Mouse (Mus musculus) lung, postnatal 0 days (tissue): ENCODE measurements around the gene Plekhg4. TPM values are rescaled to one million over a fixed set of nuclear protein-coding genes. Genes with fewer than 3 reads are reported as not detected.

Source experiments
- ATAC-seq: fragments of 200-750 bp; cut with Nextera tagmentation; 2 replicates; pipeline ENCODE4 v1.8.0; 2017; ENCODE audit warnings: moderate library complexity
- DNase-seq: peaks from one replicate; pipeline ENCODE4 v3.0.0-alpha.2; 2016; ENCODE audit warnings: low spot score
- H3K27ac ChIP-seq: fragments of 300-500 bp; sonication (generic); 2 replicates; pipeline ENCODE4 v1.5.1; 2014; ENCODE audit warnings: antibody characterized with exemption, mild to moderate bottlenecking, low read length, mixed read lengths
- H3K27me3 ChIP-seq: fragments of 300-500 bp; sonication (generic); replicated peaks from 2 replicates; pipeline ENCODE4 v1.6.1; 2014; ENCODE audit warnings: low read length, mixed read lengths; ENCODE audit not compliant: insufficient read depth
- H3K36me3 ChIP-seq: fragments of 300-500 bp; sonication (generic); 2 replicates; pipeline ENCODE4 v1.6.1; 2014; ENCODE audit warnings: low read length, mixed read lengths; ENCODE audit not compliant: insufficient read depth
- H3K4me1 ChIP-seq: fragments of 300-500 bp; sonication (generic); 2 replicates; pipeline ENCODE4 v1.6.1; 2014; ENCODE audit warnings: antibody characterized with exemption, low read depth, low read length, mixed read lengths; ENCODE audit not compliant: insufficient read depth
- H3K4me2 ChIP-seq: fragments of 300-500 bp; sonication (generic); replicated peaks from 2 replicates; pipeline ENCODE4 v1.6.1; 2014; ENCODE audit warnings: low read depth, mild to moderate bottlenecking, low read length, moderate library complexity, mixed read lengths
- H3K4me3 ChIP-seq: fragments of 300-500 bp; sonication (generic); 2 replicates; pipeline ENCODE4 v1.5.1; 2014; ENCODE audit warnings: low read depth, low read length
- H3K9ac ChIP-seq: fragments of 300-500 bp; sonication (generic); replicated peaks from 2 replicates; pipeline ENCODE4 v1.6.1; 2014; ENCODE audit warnings: low read depth, mild to moderate bottlenecking
- H3K9me3 ChIP-seq: fragments of 300-500 bp; sonication (generic); 2 replicates; pipeline ENCODE4 v1.6.1; 2016; ENCODE audit warnings: low read length, mixed read lengths
- CTCF ChIP-seq: IDR thresholded peaks from 2 replicates; pipeline ENCODE4 v1.5.1; 2016; ENCODE audit warnings: antibody characterized with exemption, mild to moderate bottlenecking
- EP300 ChIP-seq: IDR thresholded peaks from 2 replicates; pipeline ENCODE4 v1.6.1; 2016; ENCODE audit warnings: antibody characterized with exemption, mild to moderate bottlenecking, control low read depth
- WGBS: fragments of 180-500 bp; shearing (Covaris S2); extraction: QIAGEN DNeasy Blood & Tissue Kit; methylation state at CpG from one replicate; pipeline ENCODE4 v1.1.7; 2014; 5-methylcytosine and 5-hydroxymethylcytosine counted together
- polyA plus RNA-seq: library from polyadenylated mRNA; unstranded; fragments of >200 nt; fragmentation: Nextera tagmentation; extraction: Ambion mirVana; gene quantifications from 2 replicates; pipeline ENCODE4 v1.2.1, GENCODE M21; 2015

Gene Plekhg4
- polyA plus RNA-seq, 1 experiment from 2014 or later: 0.20 TPM

- H3K4me3 ChIP-seq: peak within 1 kb of the TSS; percentile 57
- peak within 1 kb of the TSS; percentile 64 for H3K9ac ChIP-seq
- TF ChIP-seq EP300: no peak
- peak; percentile 35 for TF ChIP-seq CTCF
- H3K9me3 ChIP-seq: no peaks in the 10 kb centered on the region
- no peaks in the 10 kb centered on the region for H3K36me3 ChIP-seq
- H3K4me2 ChIP-seq: peak within 1 kb of the TSS; percentile 100
- peaks cover 14% of the 10 kb centered on the region for H3K4me1 ChIP-seq
- 1% methylated on average over 34 of the region's 34 CpGs for WGBS
- ATAC-seq (no peak), DNase-seq (peak; percentile 57)
- no peaks in the 10 kb centered on the region for H3K27me3 ChIP-seq
- peak within 1 kb of the TSS; percentile 87 for H3K27ac ChIP-seq
Measured at GRCm38 (mm10) chr8:105348450-105349095, 24.5 kb upstream of the Plekhg4 start, which contains the start of gene Slc9a5. TSS of gene Slc9a5 (plus strand) at chr8:105348843.

- Histone ChIP-seq H3K4me1 (peaks cover 13% of the 10 kb centered on the region), H3K4me3 (peak overlapping the region; percentile 57), H3K27ac (peak overlapping the region; percentile 51), H3K36me3 (no peaks in the 10 kb centered on the region), H3K27me3 (no peaks in the 10 kb centered on the region), H3K9ac (peak overlapping the region; percentile 53), H3K9me3 (no peaks in the 10 kb centered on the region), H3K4me2 (peak overlapping the region; percentile 100)
- TF ChIP-seq EP300: no peak
- no peak for TF ChIP-seq CTCF
- ATAC-seq (no peak), DNase-seq (peak; percentile 39)
- 2% methylated on average over 13 of the region's 48 CpGs for WGBS
Measured at GRCm38 (mm10) chr8:105349096-105349771, 23.8 kb upstream of the Plekhg4 start.

- Histone ChIP-seq H3K4me1 (peaks cover 6% of the 10 kb centered on the region), H3K9ac (no peak overlapping the region), H3K4me2 (peak overlapping the region; percentile 100), H3K9me3 (no peaks in the 10 kb centered on the region), H3K4me3 (peak overlapping the region; percentile 57; the same call in 1 of the 2 replicates), H3K27ac (no peak overlapping the region), H3K36me3 (no peaks in the 10 kb centered on the region), H3K27me3 (no peaks in the 10 kb centered on the region)
- TF ChIP-seq EP300: no peak
- no peak for TF ChIP-seq CTCF
- ATAC-seq: no peak
- DNase-seq: no peak
- 46% methylated on average over 7 of the region's 7 CpGs for WGBS
Measured at GRCm38 (mm10) chr8:105350186-105350585, 22.9 kb upstream of the Plekhg4 start.

GRCm38 (mm10) chr8:105353583-105354135, 19.4 kb upstream of the Plekhg4 start:
- TF ChIP-seq EP300 (no peak), CTCF (no peak)
- H3K4me1 ChIP-seq: no peaks in the 10 kb centered on the region; the same call in 1 of the 2 replicates
- no peaks in the 10 kb centered on the region for H3K36me3 ChIP-seq
- H3K27ac ChIP-seq: no peak overlapping the region
- H3K27me3 ChIP-seq: no peaks in the 10 kb centered on the region
- H3K9me3 ChIP-seq: no peaks in the 10 kb centered on the region
- no peak overlapping the region for H3K9ac ChIP-seq
- WGBS: 73% methylated on average over 8 of the region's 8 CpGs
- no peak for DNase-seq
- ATAC-seq: no peak
- no peak overlapping the region for H3K4me3 ChIP-seq
- H3K4me2 ChIP-seq: no peak overlapping the region

GRCm38 (mm10) chr8:105354549-105354948, 18.5 kb upstream of the Plekhg4 start:
- H3K9me3 ChIP-seq: no peaks in the 10 kb centered on the region
- 93% methylated on average over 4 of the region's 4 CpGs for WGBS
- no peak overlapping the region for H3K4me3 ChIP-seq
- no peak overlapping the region for H3K27ac ChIP-seq
- no peaks in the 10 kb centered on the region for H3K36me3 ChIP-seq
- H3K9ac ChIP-seq: no peak overlapping the region
- ATAC-seq (no peak), DNase-seq (no peak)
- H3K4me1 ChIP-seq: no peaks in the 10 kb centered on the region
- H3K4me2 ChIP-seq: no peak overlapping the region
- TF ChIP-seq EP300 (no peak), CTCF (no peak)
- H3K27me3 ChIP-seq: no peaks in the 10 kb centered on the region
